Mouse (Mus musculus) heart, embryonic 13.5 days (tissue): Measurements from ENCODE around the gene Hist1h3f. TPM values are rescaled to one million over a fixed set of nuclear protein-coding genes. Genes with fewer than 3 reads are reported as not detected.

ENCODE experiments used
- ATAC-seq: fragments of 200-750 bp; cut with Nextera tagmentation; 2 replicates; pipeline ENCODE4 v1.8.0; 2017; ENCODE audit warnings: moderate TSS enrichment; ENCODE audit not compliant: insufficient number of reproducible peaks, low FRiP score, low TSS enrichment; ENCODE audit errors: extremely low read depth
- H3K27ac ChIP-seq: fragments of 300-500 bp; sonication (generic); replicated peaks from 2 replicates; pipeline ENCODE4 v1.5.1; 2015; ENCODE audit warnings: moderate library complexity, mild to moderate bottlenecking, inconsistent platforms
- H3K27me3 ChIP-seq: fragments of 300-500 bp; sonication (generic); replicated peaks from 2 replicates; pipeline ENCODE4 v1.6.1; 2015; ENCODE audit warnings: mild to moderate bottlenecking, inconsistent platforms
- H3K36me3 ChIP-seq: fragments of 300-500 bp; sonication (generic); 2 replicates; pipeline ENCODE4 v1.6.1; 2015; ENCODE audit warnings: mild to moderate bottlenecking, inconsistent platforms
- H3K4me1 ChIP-seq: fragments of 300-500 bp; sonication (generic); 2 replicates; pipeline ENCODE4 v1.6.1; 2015; ENCODE audit warnings: inconsistent platforms
- H3K4me2 ChIP-seq: fragments of 300-500 bp; sonication (generic); 2 replicates; pipeline ENCODE4 v1.6.1; 2015; ENCODE audit warnings: inconsistent platforms, mild to moderate bottlenecking, moderate library complexity
- H3K4me3 ChIP-seq: fragments of 300-500 bp; sonication (generic); 2 replicates; pipeline ENCODE4 v1.5.1; 2015; ENCODE audit warnings: moderate library complexity, mild to moderate bottlenecking, inconsistent platforms
- H3K9ac ChIP-seq: fragments of 300-500 bp; sonication (generic); 2 replicates; pipeline ENCODE4 v1.6.1; 2015; ENCODE audit warnings: inconsistent platforms, mild to moderate bottlenecking, moderate library complexity
- H3K9me3 ChIP-seq: fragments of 300-500 bp; sonication (generic); 2 replicates; pipeline ENCODE4 v1.6.1; 2016; ENCODE audit warnings: inconsistent platforms
- WGBS: fragments of 180-500 bp; shearing (Covaris S2); methylation state at CpG from one replicate; pipeline ENCODE4 v1.1.7; 2015; ENCODE audit warnings: mixed read lengths; 5-methylcytosine and 5-hydroxymethylcytosine counted together
- polyA plus RNA-seq: library from polyadenylated mRNA; unstranded; fragments of >200 nt; fragmentation: Nextera tagmentation; extraction: Ambion mirVana; gene quantifications from 2 replicates; pipeline ENCODE4 v1.2.1, GENCODE M21; 2015

The Hist1h3f gene
- polyA plus RNA-seq, 1 experiment from 2014 or later = 0.48 TPM

- peak overlapping the region; percentile 76 for H3K9ac ChIP-seq
- no peaks in the 10 kb centered on the region for H3K9me3 ChIP-seq
- H3K4me3 ChIP-seq = peak overlapping the region; percentile 47
- no peaks in the 10 kb centered on the region for H3K27me3 ChIP-seq
- peaks cover 56% of the 10 kb centered on the region for H3K4me1 ChIP-seq
- H3K4me2 ChIP-seq = peak overlapping the region; percentile 73
- no peaks in the 10 kb centered on the region for H3K36me3 ChIP-seq
- peak overlapping the region; percentile 64 for H3K27ac ChIP-seq
- ATAC-seq = no peak
- WGBS = 7% methylated on average over 14 of the region's 14 CpGs
Observed at GRCm38 (mm10) chr13:23505662-23506345, 38.0 kb upstream of the Hist1h3f start.

GRCm38 (mm10) chr13:23506351-23506750, 37.5 kb upstream of the Hist1h3f start:
- 8% methylated on average over 13 of the region's 13 CpGs for WGBS
- no peaks in the 10 kb centered on the region for H3K36me3 ChIP-seq
- H3K9me3 ChIP-seq = no peaks in the 10 kb centered on the region
- H3K4me2 ChIP-seq = peak overlapping the region; percentile 73
- peak overlapping the region; percentile 47 for H3K4me3 ChIP-seq
- peaks cover 53% of the 10 kb centered on the region for H3K4me1 ChIP-seq
- H3K27me3 ChIP-seq = no peaks in the 10 kb centered on the region
- no peak for ATAC-seq
- H3K9ac ChIP-seq = peak overlapping the region; percentile 76
- peak overlapping the region; percentile 64 for H3K27ac ChIP-seq

GRCm38 (mm10) chr13:23506819-23507515, 36.9 kb upstream of the Hist1h3f start:
- no peak for ATAC-seq
- no peaks in the 10 kb centered on the region for H3K36me3 ChIP-seq
- H3K4me3 ChIP-seq = peak overlapping the region; percentile 47
- H3K27me3 ChIP-seq = no peaks in the 10 kb centered on the region
- 0 out of 2 replicates have a peak overlapping the region, but pooled peaks have one; percentile 21 for H3K9ac ChIP-seq
- peak overlapping the region; percentile 64 for H3K27ac ChIP-seq
- H3K4me2 ChIP-seq = peak overlapping the region; percentile 73
- WGBS = 25% methylated on average over 14 of the region's 14 CpGs
- no peaks in the 10 kb centered on the region for H3K9me3 ChIP-seq
- peaks cover 47% of the 10 kb centered on the region for H3K4me1 ChIP-seq

- 21% methylated on average over 1 of the region's 1 CpGs for WGBS
- peaks cover 33% of the 10 kb centered on the region for H3K4me1 ChIP-seq
- H3K4me2 ChIP-seq = no peak overlapping the region
- H3K27ac ChIP-seq = 0 out of 2 replicates have a peak overlapping the region, but pooled peaks have one; percentile 21
- H3K9me3 ChIP-seq = no peaks in the 10 kb centered on the region
- H3K27me3 ChIP-seq = no peaks in the 10 kb centered on the region
- no peaks in the 10 kb centered on the region for H3K36me3 ChIP-seq
- H3K9ac ChIP-seq = no peak overlapping the region
- no peak overlapping the region for H3K4me3 ChIP-seq
- ATAC-seq = no peak
Observed at GRCm38 (mm10) chr13:23510127-23510526, 33.7 kb upstream of the Hist1h3f start.

GRCm38 (mm10) chr13:23513517-23513916, 30.3 kb upstream of the Hist1h3f start:
- Histone ChIP-seq H3K27me3 (no peaks in the 10 kb centered on the region), H3K27ac (no peak overlapping the region), H3K4me2 (no peak overlapping the region), H3K4me3 (no peak overlapping the region), H3K4me1 (peaks cover 17% of the 10 kb centered on the region), H3K36me3 (no peaks in the 10 kb centered on the region), H3K9me3 (no peaks in the 10 kb centered on the region), H3K9ac (no peak overlapping the region)
- ATAC-seq = no peak
- 88% methylated on average over 1 of the region's 1 CpGs for WGBS

- H3K4me3 ChIP-seq = no peak overlapping the region
- no peak overlapping the region for H3K27ac ChIP-seq
Observed at GRCm38 (mm10) chr13:23515281-23515680, 28.6 kb upstream of the Hist1h3f start.

GRCm38 (mm10) chr13:23515826-23516620, 27.8 kb upstream of the Hist1h3f start:
- no peaks in the 10 kb centered on the region for H3K9me3 ChIP-seq
- 0 out of 2 replicates have a peak overlapping the region, but pooled peaks have one; percentile 21 for H3K27ac ChIP-seq
- no peaks in the 10 kb centered on the region for H3K27me3 ChIP-seq
- WGBS = 54% methylated on average over 15 of the region's 15 CpGs
- no peaks in the 10 kb centered on the region for H3K36me3 ChIP-seq
- ATAC-seq = no peak
- H3K9ac ChIP-seq = peak overlapping the region; percentile 74
- peak overlapping the region; percentile 67 for H3K4me3 ChIP-seq
- peaks cover 8% of the 10 kb centered on the region for H3K4me1 ChIP-seq
- peak overlapping the region; percentile 95 for H3K4me2 ChIP-seq

More at GRCm38 (mm10) chr13:23515281-23515680, 28.6 kb upstream of the Hist1h3f start:
- ATAC-seq = no peak
- Histone ChIP-seq H3K27me3 (no peaks in the 10 kb centered on the region), H3K9ac (no peak overlapping the region), H3K36me3 (no peaks in the 10 kb centered on the region), H3K9me3 (no peaks in the 10 kb centered on the region), H3K4me2 (no peak overlapping the region), H3K4me1 (peaks cover 12% of the 10 kb centered on the region)
- 77% methylated on average over 5 of the region's 5 CpGs for WGBS

- Histone ChIP-seq H3K4me2 (peak overlapping the region; percentile 95), H3K27ac (peak overlapping the region; percentile 80), H3K9me3 (no peaks in the 10 kb centered on the region), H3K27me3 (no peaks in the 10 kb centered on the region), H3K4me3 (peak overlapping the region; percentile 67), H3K36me3 (no peaks in the 10 kb centered on the region), H3K4me1 (peaks cover 14% of the 10 kb centered on the region), H3K9ac (peak overlapping the region; percentile 80)
- no peak for ATAC-seq
- WGBS = under 1% methylated on average over 19 of the region's 19 CpGs
Observed at GRCm38 (mm10) chr13:23516822-23517602, 26.8 kb upstream of the Hist1h3f start.

- peaks cover 14% of the 10 kb centered on the region for H3K4me1 ChIP-seq
- peak overlapping the region; percentile 67 for H3K4me3 ChIP-seq
- ATAC-seq = peak; percentile 72; the same call in 1 of the 2 replicates
- no peaks in the 10 kb centered on the region for H3K36me3 ChIP-seq
- no peaks in the 10 kb centered on the region for H3K27me3 ChIP-seq
- peak overlapping the region; percentile 95 for H3K4me2 ChIP-seq
- under 1% methylated on average over 27 of the region's 27 CpGs for WGBS
- peak overlapping the region; percentile 80 for H3K9ac ChIP-seq
- no peaks in the 10 kb centered on the region for H3K9me3 ChIP-seq
- peak overlapping the region; percentile 80 for H3K27ac ChIP-seq
Observed at GRCm38 (mm10) chr13:23517603-23518294, 26.1 kb upstream of the Hist1h3f start.

- WGBS = under 1% methylated on average over 6 of the region's 6 CpGs
- no peak for ATAC-seq
- Histone ChIP-seq H3K9ac (peak overlapping the region; percentile 75), H3K4me2 (peak overlapping the region; percentile 95), H3K4me3 (peak overlapping the region; percentile 67), H3K36me3 (no peaks in the 10 kb centered on the region), H3K27ac (peak overlapping the region; percentile 62), H3K4me1 (peaks cover 14% of the 10 kb centered on the region), H3K27me3 (no peaks in the 10 kb centered on the region), H3K9me3 (no peaks in the 10 kb centered on the region)
Observed at GRCm38 (mm10) chr13:23518295-23518603, 25.6 kb upstream of the Hist1h3f start.
